Mouse (Mus musculus) cerebellum, adult 2 months (tissue): ENCODE data around the gene Tfr2.

Experiments used
- CTCF ChIP-seq: fragments of 200-500 bp; IDR thresholded peaks from 2 replicates; pipeline ENCODE4 v1.5.1; 2011; ENCODE audit warnings: low read depth, mild to moderate bottlenecking, control low read depth, low read length, moderate library complexity, borderline replicate concordance; ENCODE audit not compliant: insufficient read depth
- POLR2A ChIP-seq: fragments of 200-500 bp; IDR thresholded peaks from 2 replicates; pipeline ENCODE4 v1.6.1; 2011; ENCODE audit warnings: low read length, control low read depth, borderline replicate concordance; ENCODE audit not compliant: insufficient read depth

GRCm38 (mm10) chr5:137613076-137613475 lies 43.4 kb downstream of the Tfr2 start:
- no peak for TF ChIP-seq CTCF
- TF ChIP-seq POLR2A, result no peak
